Mouse (Mus musculus): ENCODE data around the gene Caskin1.

DNA sequence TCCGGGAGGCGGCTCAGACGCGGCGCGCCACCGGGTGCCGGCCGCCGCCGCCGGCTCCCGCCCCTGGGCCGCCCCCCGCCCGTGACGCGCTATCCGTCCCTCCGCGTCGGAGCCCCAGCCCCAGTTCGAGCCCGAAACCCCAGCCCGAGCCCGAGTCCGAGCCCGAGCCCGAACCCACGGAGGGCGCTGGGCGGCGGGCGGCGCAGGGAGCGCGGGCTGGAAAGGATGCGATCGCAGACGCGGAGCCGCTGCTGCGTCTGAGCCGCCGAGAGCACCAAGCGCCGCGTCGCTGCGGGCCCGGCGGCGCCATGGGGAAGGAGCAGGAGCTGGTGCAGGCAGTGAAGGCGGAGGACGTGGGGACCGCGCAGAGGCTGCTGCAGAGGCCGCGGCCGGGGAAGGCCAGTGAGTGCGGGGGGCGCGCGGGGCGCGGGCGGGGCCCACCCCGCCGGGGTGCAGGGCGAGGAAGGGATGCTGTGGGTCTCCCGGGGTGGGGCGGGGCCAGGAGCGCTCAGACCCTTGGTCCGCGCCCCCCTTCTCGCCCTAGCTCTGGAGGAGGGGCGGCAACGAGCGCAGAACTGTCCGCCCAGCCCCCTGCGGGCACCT is 362 bp downstream of the Caskin1 start:
- TF ChIP-seq POLR2A (IDR thresholded peaks at IDR 0.05; ENCODE audit: low read depth, low read length): no peak
- no peak for TF ChIP-seq CTCF (IDR thresholded peaks at IDR 0.05; ENCODE audit: borderline replicate concordance, insufficient read depth, low read length)

All from embryonic fibroblast, embryonic 13.5 days (primary cell).